Comparison of ENCODE assay signal across 20 mouse cellular contexts in the genomic region with DNA sequence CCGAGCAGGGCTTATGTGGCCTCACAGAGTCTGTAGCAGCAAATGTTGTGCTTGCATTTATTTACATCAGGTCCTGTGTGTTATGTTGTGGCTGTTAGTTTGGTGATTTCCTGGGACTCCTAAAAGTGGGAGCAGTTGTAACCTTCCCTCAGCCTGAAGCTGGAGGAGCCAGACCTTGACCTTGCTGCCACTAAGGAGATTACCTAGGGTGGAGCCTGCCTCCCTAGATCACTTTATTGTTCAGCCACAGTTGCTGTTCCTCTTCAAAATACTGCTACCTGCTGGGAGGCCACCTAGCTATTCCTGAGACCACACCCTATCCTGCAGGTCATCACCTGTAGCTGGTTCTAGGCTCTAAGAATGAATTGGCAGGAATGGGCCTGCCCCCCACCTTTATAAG.
A peak's percentile ranks its signal among the peaks of the same experiment; 100 is the strongest.
DNase-seq lines count a peak whose midpoint lies in the region; ATAC-seq lines count a peak whose summit lies in the region.
"Had no signal": no experiment of that assay in that cellular context is flagged by ENCODE, and none has a peak within 500 bp of the region (broad histone marks: within the 10 kb centered on the region; RNA-seq: fewer than 3 reads in every experiment).

No protein-coding gene starts in this region.

- no peak overlapping the region for H3K27ac ChIP-seq in forebrain, embryonic 15.5 days (replicated peaks)
- H3K27ac ChIP-seq: embryonic facial prominence, embryonic 10.5 days; embryonic facial prominence, embryonic 12.5 days; forebrain, embryonic 13.5 days had no signal

- intact Hi-C loops in left cerebral cortex, postnatal 25 days (cut with DNase I), result no loop called here

- H3K9ac ChIP-seq in forebrain, embryonic 15.5 days (replicated peaks), result no peak overlapping the region
- H3K9ac ChIP-seq: embryonic facial prominence, embryonic 12.5 days; forebrain, embryonic 13.5 days had no signal

- WGBS in forebrain, embryonic 15.5 days, result 82% methylated on average over 1 of the region's 1 CpGs

- H3K4me1 ChIP-seq in forebrain, embryonic 15.5 days, result no peaks in the 10 kb centered on the region
- H3K4me1 ChIP-seq: embryonic facial prominence, embryonic 10.5 days; embryonic facial prominence, embryonic 12.5 days; forebrain, embryonic 13.5 days had no signal

- no peak overlapping the region for H3K4me3 ChIP-seq in forebrain, embryonic 15.5 days
- H3K4me3 ChIP-seq: embryonic facial prominence, embryonic 10.5 days; embryonic facial prominence, embryonic 12.5 days; forebrain, embryonic 13.5 days had no signal

- H3K4me2 ChIP-seq in forebrain, embryonic 15.5 days (replicated peaks), result no peak overlapping the region
- H3K4me2 ChIP-seq: embryonic facial prominence, embryonic 12.5 days; forebrain, embryonic 13.5 days had no signal

- DNase-seq in ES-CJ7 (ENCODE audit: low read depth, low spot score), result peak; percentile 95
- DNase-seq in R1 (ENCODE audit: low read depth, low spot score), result peak; percentile 94
- peak; percentile 63 for DNase-seq in ZHBTc4 (ENCODE audit: low read depth, low spot score)
- no peak for DNase-seq in ovary, postnatal 36 days (ENCODE audit: low spot score)
- DNase-seq in left cerebral cortex, postnatal 25 days (ENCODE audit: low spot score in 2 of 2), result no peak
- DNase-seq: adrenal gland, adult 8-10 months; adrenal gland, postnatal 14 days; adrenal gland, postnatal 36 days; cerebellum, adult 11-12 months; cerebellum, adult 2 months; cerebellum, adult 9-10 months; cerebellum, postnatal 10 days; cerebellum, postnatal 25 days had no signal

- no peaks in the 10 kb centered on the region for H3K9me3 ChIP-seq in forebrain, embryonic 15.5 days
- H3K9me3 ChIP-seq: embryonic facial prominence, embryonic 10.5 days; embryonic facial prominence, embryonic 12.5 days; forebrain, embryonic 13.5 days had no signal

- ATAC-seq in forebrain, embryonic 15.5 days (replicated peaks), result no peak
- ATAC-seq: forebrain, embryonic 13.5 days; forebrain, embryonic 16.5 days; Patski had no signal

- H3K36me3 ChIP-seq in forebrain, embryonic 15.5 days, result no peaks in the 10 kb centered on the region
- H3K36me3 ChIP-seq: embryonic facial prominence, embryonic 10.5 days; embryonic facial prominence, embryonic 12.5 days; G1E had no signal

- no peaks in the 10 kb centered on the region for H3K27me3 ChIP-seq in forebrain, embryonic 15.5 days
- H3K27me3 ChIP-seq: embryonic facial prominence, embryonic 12.5 days; forebrain, embryonic 13.5 days; Patski had no signal

Comparison
In these comparisons a context has a peak if more than half of its experiments do, and no peak if none do; other contexts are left out.
1. DNase-seq: peak in ES-CJ7 (single experiment), R1 (single experiment) and ZHBTc4 (single experiment); none in ovary, postnatal 36 days (single experiment) and left cerebral cortex, postnatal 25 days (0 of 2).